In the genomic region with DNA sequence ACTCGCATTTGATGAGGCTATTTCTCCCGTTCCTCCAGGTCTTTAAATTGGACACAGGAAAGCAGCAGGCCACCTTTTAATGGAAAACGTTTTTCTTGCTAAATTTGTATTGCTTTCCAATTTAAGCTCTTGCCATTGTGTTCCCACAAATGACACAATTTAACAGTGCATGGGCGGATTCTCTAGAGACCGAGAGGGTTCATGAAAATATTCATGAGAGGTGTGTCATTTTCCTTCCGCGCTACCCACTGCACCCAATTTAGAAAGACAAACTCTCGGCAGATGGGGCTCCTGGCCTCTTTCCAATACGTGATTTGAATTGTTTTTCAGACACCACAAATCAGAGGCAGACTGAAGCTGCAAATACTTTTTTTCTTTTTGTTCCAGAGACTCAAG, we compare ENCODE assay signal across 10 mouse cellular contexts.
A peak's percentile ranks its signal among the peaks of the same experiment; 100 is the strongest.
DNase-seq lines count a peak whose midpoint lies in the region; ATAC-seq and TF ChIP-seq lines count a peak whose summit lies in the region.
"Had no signal": no experiment of that assay in that cellular context is flagged by ENCODE, and none has a peak within 500 bp of the region (broad histone marks: within the 10 kb centered on the region; RNA-seq: fewer than 3 reads in every experiment).

No protein-coding gene starts in this region.

- no peak overlapping the region for H3K9ac ChIP-seq in forebrain, embryonic 15.5 days (replicated peaks)
- no peak overlapping the region for H3K9ac ChIP-seq in midbrain, embryonic 16.5 days (ENCODE audit: low read depth, low read length)
- H3K9ac ChIP-seq in lung, postnatal 0 days (replicated peaks; ENCODE audit: low read depth): no peak overlapping the region
- no peak overlapping the region for H3K9ac ChIP-seq in stomach, postnatal 0 days (ENCODE audit: low read length)
- H3K9ac ChIP-seq: limb, embryonic 15.5 days had no signal

- peaks cover 31% of the 10 kb centered on the region for H3K4me1 ChIP-seq in forebrain, embryonic 15.5 days
- peaks cover 38% of the 10 kb centered on the region for H3K4me1 ChIP-seq in midbrain, embryonic 16.5 days (ENCODE audit: control insufficient read depth, insufficient read depth, low read length)
- H3K4me1 ChIP-seq in lung, postnatal 0 days (ENCODE audit: insufficient read depth, low read depth, low read length): no peaks in the 10 kb centered on the region
- no peaks in the 10 kb centered on the region for H3K4me1 ChIP-seq in stomach, postnatal 0 days (replicated peaks; ENCODE audit: control insufficient read depth, insufficient read depth)
- H3K4me1 ChIP-seq: limb, embryonic 15.5 days had no signal

- H3K36me3 ChIP-seq in forebrain, embryonic 15.5 days: no peaks in the 10 kb centered on the region
- no peaks in the 10 kb centered on the region for H3K36me3 ChIP-seq in midbrain, embryonic 16.5 days (ENCODE audit: control insufficient read depth, insufficient read depth, low read length)
- H3K36me3 ChIP-seq in lung, postnatal 0 days (ENCODE audit: insufficient read depth, low read length): no peaks in the 10 kb centered on the region
- no peaks in the 10 kb centered on the region for H3K36me3 ChIP-seq in stomach, postnatal 0 days (ENCODE audit: control insufficient read depth, insufficient read depth, low read length)
- H3K36me3 ChIP-seq: limb, embryonic 15.5 days had no signal

- no peaks in the 10 kb centered on the region for H3K9me3 ChIP-seq in forebrain, embryonic 15.5 days
- no peaks in the 10 kb centered on the region for H3K9me3 ChIP-seq in midbrain, embryonic 16.5 days (replicated peaks; ENCODE audit: control insufficient read depth, low read length, poor library complexity, severe bottlenecking)
- no peaks in the 10 kb centered on the region for H3K9me3 ChIP-seq in lung, postnatal 0 days (ENCODE audit: low read length)
- H3K9me3 ChIP-seq in stomach, postnatal 0 days (ENCODE audit: control insufficient read depth, low read length): no peaks in the 10 kb centered on the region
- H3K9me3 ChIP-seq: limb, embryonic 15.5 days had no signal

- no peaks in the 10 kb centered on the region for H3K27me3 ChIP-seq in forebrain, embryonic 15.5 days
- H3K27me3 ChIP-seq in midbrain, embryonic 16.5 days (ENCODE audit: control insufficient read depth, insufficient read depth, low read depth, low read length): no peaks in the 10 kb centered on the region
- H3K27me3 ChIP-seq in lung, postnatal 0 days (replicated peaks; ENCODE audit: insufficient read depth, low read length): no peaks in the 10 kb centered on the region
- H3K27me3 ChIP-seq in stomach, postnatal 0 days (ENCODE audit: control insufficient read depth, insufficient read depth, low read length): no peaks in the 10 kb centered on the region
- H3K27me3 ChIP-seq: limb, embryonic 15.5 days had no signal

- H3K27ac ChIP-seq in forebrain, embryonic 15.5 days (replicated peaks): peak overlapping the region; percentile 74
- H3K27ac ChIP-seq in midbrain, embryonic 16.5 days (ENCODE audit: low read length): peak overlapping the region; percentile 79
- no peak overlapping the region for H3K27ac ChIP-seq in lung, postnatal 0 days (ENCODE audit: low read length)
- H3K27ac ChIP-seq in stomach, postnatal 0 days (replicated peaks): no peak overlapping the region
- H3K27ac ChIP-seq: limb, embryonic 15.5 days had no signal

- ATAC-seq in forebrain, embryonic 15.5 days (replicated peaks): peak; percentile 30
- peak; percentile 41; the same call in 1 of the 2 replicates for ATAC-seq in midbrain, embryonic 16.5 days
- no peak for ATAC-seq in lung, postnatal 0 days
- ATAC-seq in stomach, postnatal 0 days (ENCODE audit: low FRiP score, low TSS enrichment): no peak

- DNase-seq in cerebellum, adult 11 months: peak; percentile 45
- DNase-seq in layer of hippocampus, adult 9-11 months: peak; percentile 88
- no peak for DNase-seq in lung, postnatal 0 days (ENCODE audit: low spot score)
- DNase-seq in lung, postnatal 25 days (ENCODE audit: low spot score): no peak
- no peak for DNase-seq in thymus, postnatal 4 days
- no peak for DNase-seq in stomach, postnatal 0 days (ENCODE audit: low spot score)
- DNase-seq: adrenal gland, postnatal 25 days had no signal

- H3K4me3 ChIP-seq in forebrain, embryonic 15.5 days: no peak overlapping the region
- no peak overlapping the region for H3K4me3 ChIP-seq in midbrain, embryonic 16.5 days (ENCODE audit: low read depth, low read length)
- H3K4me3 ChIP-seq in lung, postnatal 0 days (ENCODE audit: low read depth, low read length): no peak overlapping the region
- no peak overlapping the region for H3K4me3 ChIP-seq in stomach, postnatal 0 days (ENCODE audit: low read depth, low read length)
- H3K4me3 ChIP-seq: limb, embryonic 15.5 days had no signal

- TF ChIP-seq CTCF in lung, postnatal 0 days (IDR thresholded peaks at IDR 0.05): no peak
- no peak for TF ChIP-seq CTCF in stomach, postnatal 0 days (IDR thresholded peaks at IDR 0.05; ENCODE audit: low read depth)

- TF ChIP-seq EP300 in lung, postnatal 0 days (IDR thresholded peaks at IDR 0.05): no peak
- no peak for TF ChIP-seq EP300 in stomach, postnatal 0 days (optimal IDR thresholded peaks at IDR 0.05)

- 14% methylated on average over 9 of the region's 9 CpGs for WGBS in forebrain, embryonic 15.5 days
- WGBS in midbrain, embryonic 16.5 days: 21% methylated on average over 9 of the region's 9 CpGs
- WGBS in lung, postnatal 0 days: 76% methylated on average over 9 of the region's 9 CpGs
- 69% methylated on average over 9 of the region's 9 CpGs for WGBS in stomach, postnatal 0 days

- H3K4me2 ChIP-seq in forebrain, embryonic 15.5 days (replicated peaks): peak overlapping the region; percentile 14; the same call in 1 of the 2 replicates
- H3K4me2 ChIP-seq in midbrain, embryonic 16.5 days (ENCODE audit: low read length): peak overlapping the region; percentile 36
- no peak overlapping the region for H3K4me2 ChIP-seq in lung, postnatal 0 days (replicated peaks; ENCODE audit: low read depth, low read length)
- H3K4me2 ChIP-seq in stomach, postnatal 0 days (replicated peaks; ENCODE audit: low read depth): no peak overlapping the region
- H3K4me2 ChIP-seq: limb, embryonic 15.5 days had no signal

Comparison
In these comparisons a context has a peak if more than half of its experiments do, and no peak if none do; other contexts are left out.
1. DNase-seq: peak in cerebellum, adult 11 months (single experiment) and layer of hippocampus, adult 9-11 months (single experiment); none in lung, postnatal 0 days (single experiment), lung, postnatal 25 days (single experiment), thymus, postnatal 4 days (single experiment) and stomach, postnatal 0 days (single experiment).
2. ATAC-seq: peak in forebrain, embryonic 15.5 days (single experiment) and midbrain, embryonic 16.5 days (single experiment); none in lung, postnatal 0 days (single experiment) and stomach, postnatal 0 days (single experiment).
3. H3K27ac ChIP-seq: peak in forebrain, embryonic 15.5 days (single experiment) and midbrain, embryonic 16.5 days (single experiment); none in lung, postnatal 0 days (single experiment) and stomach, postnatal 0 days (single experiment).
4. H3K4me2 ChIP-seq: peak in forebrain, embryonic 15.5 days (single experiment) and midbrain, embryonic 16.5 days (single experiment); none in lung, postnatal 0 days (single experiment) and stomach, postnatal 0 days (single experiment).